Mouse (Mus musculus) kidney, embryonic 14.5 days (tissue): ENCODE measurements around the gene Prdx6. TPM values are rescaled to one million over a fixed set of nuclear protein-coding genes. Genes with fewer than 3 reads are reported as not detected.
"Not testable (repeated sequence)": the region's sequence is repeated elsewhere in the genome, so short reads cannot be mapped to it uniquely, and the experiment has no call there.

Experiments used
- ATAC-seq: fragments of 200-750 bp; cut with Nextera tagmentation; 2 replicates; pipeline ENCODE4 v1.8.0; 2017; ENCODE audit warnings: moderate number of reproducible peaks, mild to moderate bottlenecking, moderate TSS enrichment, moderate library complexity; ENCODE audit not compliant: low FRiP score, low TSS enrichment
- H3K27ac ChIP-seq: fragments of 300-500 bp; sonication (generic); 2 replicates; pipeline ENCODE4 v1.5.1; 2014; ENCODE audit warnings: low read depth, mild to moderate bottlenecking, low read length, moderate library complexity, mixed read lengths
- H3K27me3 ChIP-seq: fragments of 300-500 bp; sonication (generic); 2 replicates; pipeline ENCODE4 v1.6.1; 2014; ENCODE audit warnings: mild to moderate bottlenecking, low read length; ENCODE audit not compliant: control insufficient read depth, insufficient read depth
- H3K36me3 ChIP-seq: fragments of 300-500 bp; sonication (generic); 2 replicates; pipeline ENCODE4 v1.6.1; 2014; ENCODE audit warnings: low read length, mixed read lengths; ENCODE audit not compliant: control insufficient read depth, insufficient read depth
- H3K4me1 ChIP-seq: fragments of 300-500 bp; sonication (generic); 2 replicates; pipeline ENCODE4 v1.6.1; 2014; ENCODE audit warnings: low read length, mixed read lengths; ENCODE audit not compliant: control insufficient read depth, insufficient read depth
- H3K4me2 ChIP-seq: fragments of 300-500 bp; sonication (generic); replicated peaks from 2 replicates; pipeline ENCODE4 v1.6.1; 2014; ENCODE audit warnings: low read depth, mild to moderate bottlenecking, low read length
- H3K4me3 ChIP-seq: fragments of 300-500 bp; sonication (generic); 2 replicates; pipeline ENCODE4 v1.5.1; 2014; ENCODE audit warnings: mild to moderate bottlenecking, low read length
- H3K9ac ChIP-seq: fragments of 300-500 bp; sonication (generic); 2 replicates; pipeline ENCODE4 v1.6.1; 2014; ENCODE audit warnings: low read depth, mild to moderate bottlenecking, low read length, moderate library complexity
- H3K9me3 ChIP-seq: fragments of 300-500 bp; sonication (generic); 2 replicates; pipeline ENCODE4 v1.6.1; 2016; ENCODE audit warnings: low read length; ENCODE audit not compliant: control insufficient read depth
- WGBS: fragments of 180-500 bp; shearing (Covaris S2); extraction: QIAGEN DNeasy Blood & Tissue Kit; methylation state at CpG from one replicate; pipeline ENCODE4 v1.1.7; 2014; 5-methylcytosine and 5-hydroxymethylcytosine counted together
- polyA plus RNA-seq: library from polyadenylated mRNA; unstranded; fragments of >200 nt; fragmentation: Nextera tagmentation; extraction: Ambion mirVana; gene quantifications from 2 replicates; pipeline ENCODE4 v1.2.1, GENCODE M21; 2014

Gene Prdx6
- polyA plus RNA-seq, 1 experiment from 2014 or later: 601 TPM

- not testable (repeated sequence) for H3K9me3 ChIP-seq, H3K9ac ChIP-seq, ATAC-seq, H3K27me3 ChIP-seq, H3K36me3 ChIP-seq, H3K27ac ChIP-seq, H3K4me1 ChIP-seq
- WGBS: 55% methylated on average over 11 of the region's 11 CpGs
- H3K4me3 ChIP-seq: peak overlapping the region; percentile 48; the same call in 1 of the 2 replicates
- peak overlapping the region; percentile 74 for H3K4me2 ChIP-seq
These were observed 54.7 kb downstream of the Prdx6 start for GRCm38 (mm10) chr1:161196364-161196763.

- Histone ChIP-seq H3K27me3 (no peaks in the 10 kb centered on the region), H3K9me3 (no peaks in the 10 kb centered on the region), H3K4me2 (peak overlapping the region; percentile 74), H3K27ac (no peak overlapping the region), H3K36me3 (no peaks in the 10 kb centered on the region), H3K9ac (peak overlapping the region; percentile 54), H3K4me3 (peak overlapping the region; percentile 48), H3K4me1 (no peaks in the 10 kb centered on the region)
- WGBS: under 1% methylated on average over 16 of the region's 16 CpGs
- ATAC-seq: peak; percentile 98
These were observed 55.3 kb downstream of the Prdx6 start for GRCm38 (mm10) chr1:161195541-161196351.

- H3K4me3 ChIP-seq: no peak overlapping the region
- ATAC-seq: no peak
- H3K4me1 ChIP-seq: no peaks in the 10 kb centered on the region
- WGBS: 69% methylated on average over 9 of the region's 9 CpGs
- H3K9me3 ChIP-seq: no peaks in the 10 kb centered on the region
- H3K9ac ChIP-seq: no peak overlapping the region
- no peak overlapping the region for H3K4me2 ChIP-seq
- no peak overlapping the region for H3K27ac ChIP-seq
- H3K36me3 ChIP-seq: no peaks in the 10 kb centered on the region
- H3K27me3 ChIP-seq: no peaks in the 10 kb centered on the region
These were observed 60.6 kb downstream of the Prdx6 start for GRCm38 (mm10) chr1:161190253-161190910.

Other genes starting within 250 kb of the Prdx6 start
- 11.0 and 13.3 TPM in 2 replicates for gene Zbtb37, start 216.4 kb downstream of the Prdx6 start, polyA plus RNA-seq
- gene Dars2, start 180.6 kb downstream of the Prdx6 start, polyA plus RNA-seq: 26.6 and 45.4 TPM in 2 replicates
- 32.7 and 36.2 TPM in 2 replicates for gene Cenpl, start 180.5 kb downstream of the Prdx6 start, polyA plus RNA-seq
- 10.6 and 17.2 TPM in 2 replicates for gene Klhl20, start 119.7 kb downstream of the Prdx6 start, polyA plus RNA-seq
- gene Ankrd45, start 108.5 kb downstream of the Prdx6 start, polyA plus RNA-seq: 5.1 and 5.9 TPM in 2 replicates
- gene Tex50, start 91.9 kb downstream of the Prdx6 start, polyA plus RNA-seq: 0.45 and 0.63 TPM in 2 replicates
- 0.26 TPM in 1 of 2 replicates, not detected in the other for gene Tnfsf4, start 144.2 kb upstream of the Prdx6 start, polyA plus RNA-seq
- gene Tnfsf18, start 243.4 kb upstream of the Prdx6 start, polyA plus RNA-seq: not detected in 2 replicates